Mouse (Mus musculus) hindbrain, embryonic 11.5 days (tissue): Measurements from ENCODE around the gene Acp5. TPM values are rescaled to one million over a fixed set of nuclear protein-coding genes. Genes with fewer than 3 reads are reported as not detected.
"Not testable (repeated sequence)": the region's sequence is repeated elsewhere in the genome, so short reads cannot be mapped to it uniquely, and the experiment has no call there.

Source experiments
- ATAC-seq: fragments of 200-750 bp; cut with Nextera tagmentation; 2 replicates; pipeline ENCODE4 v1.8.0; 2017; ENCODE audit warnings: mild to moderate bottlenecking, moderate TSS enrichment, moderate library complexity; ENCODE audit not compliant: low FRiP score
- DNase-seq: peaks from one replicate; pipeline ENCODE4 v3.0.0-alpha.2; 2015; ENCODE audit warnings: low spot score
- H3K27ac ChIP-seq: fragments of 300-500 bp; sonication (generic); 2 replicates; pipeline ENCODE4 v1.5.1; 2014; ENCODE audit warnings: mild to moderate bottlenecking, low read depth, low read length
- H3K27me3 ChIP-seq: fragments of 300-500 bp; sonication (generic); 2 replicates; pipeline ENCODE4 v1.6.1; 2014; ENCODE audit warnings: mild to moderate bottlenecking, low read length, moderate library complexity, mixed read lengths; ENCODE audit not compliant: control insufficient read depth, insufficient read depth
- H3K36me3 ChIP-seq: fragments of 300-500 bp; sonication (generic); 2 replicates; pipeline ENCODE4 v1.6.1; 2014; ENCODE audit warnings: mild to moderate bottlenecking, low read length, moderate library complexity, mixed read lengths; ENCODE audit not compliant: control insufficient read depth, insufficient read depth
- H3K4me1 ChIP-seq: fragments of 300-500 bp; sonication (generic); replicated peaks from 2 replicates; pipeline ENCODE4 v1.6.1; 2014; ENCODE audit warnings: low read length, mixed read lengths; ENCODE audit not compliant: control insufficient read depth, insufficient read depth
- H3K4me2 ChIP-seq: fragments of 300-500 bp; sonication (generic); replicated peaks from 2 replicates; pipeline ENCODE4 v1.6.1; 2014; ENCODE audit warnings: mild to moderate bottlenecking, low read depth, low read length
- H3K4me3 ChIP-seq: fragments of 300-500 bp; sonication (generic); 2 replicates; pipeline ENCODE4 v1.5.1; 2014; ENCODE audit warnings: low read depth, low read length
- H3K9ac ChIP-seq: fragments of 300-500 bp; sonication (generic); 2 replicates; pipeline ENCODE4 v1.6.1; 2014; ENCODE audit warnings: low read depth, low read length
- H3K9me3 ChIP-seq: fragments of 300-500 bp; sonication (generic); 2 replicates; pipeline ENCODE4 v1.6.1; 2016; ENCODE audit warnings: low read length; ENCODE audit not compliant: control insufficient read depth
- WGBS: fragments of 180-500 bp; shearing (Covaris S2); extraction: QIAGEN DNeasy Blood & Tissue Kit; methylation state at CpG from one replicate; pipeline ENCODE4 v1.1.7; 2014; 5-methylcytosine and 5-hydroxymethylcytosine counted together
- polyA plus RNA-seq: library from polyadenylated mRNA; unstranded; fragments of >200 nt; fragmentation: Nextera tagmentation; extraction: Ambion mirVana; gene quantifications from 2 replicates; pipeline ENCODE4 v1.2.1, GENCODE M21; 2014

Gene Acp5
- polyA plus RNA-seq, 1 experiment from 2014 or later, result 18.7 TPM

GRCm38 (mm10) chr9:22162305-22162704, 26.8 kb upstream of the Acp5 start:
- H3K27me3 ChIP-seq, result no peaks in the 10 kb centered on the region; the same call in 1 of the 2 replicates
- ATAC-seq (no peak), DNase-seq (no peak)
- H3K9ac ChIP-seq, result no peak overlapping the region
- no peak overlapping the region for H3K4me3 ChIP-seq
- no peaks in the 10 kb centered on the region for H3K9me3 ChIP-seq
- H3K4me2 ChIP-seq, result no peak overlapping the region
- H3K27ac ChIP-seq, result no peak overlapping the region
- no peaks in the 10 kb centered on the region for H3K4me1 ChIP-seq
- 87% methylated on average over 9 of the region's 9 CpGs for WGBS
- H3K36me3 ChIP-seq, result no peaks in the 10 kb centered on the region

GRCm38 (mm10) chr9:22161299-22161698, 25.8 kb upstream of the Acp5 start:
- Histone ChIP-seq H3K27ac (no peak overlapping the region), H3K4me1 (no peaks in the 10 kb centered on the region; the same call in 1 of the 2 replicates), H3K27me3 (no peaks in the 10 kb centered on the region; the same call in 1 of the 2 replicates), H3K9me3 (no peaks in the 10 kb centered on the region), H3K4me3 (no peak overlapping the region), H3K36me3 (no peaks in the 10 kb centered on the region), H3K4me2 (no peak overlapping the region), H3K9ac (no peak overlapping the region)
- DNase-seq, result no peak
- WGBS, result 36% methylated on average over 6 of the region's 6 CpGs
- no peak for ATAC-seq

DNA sequence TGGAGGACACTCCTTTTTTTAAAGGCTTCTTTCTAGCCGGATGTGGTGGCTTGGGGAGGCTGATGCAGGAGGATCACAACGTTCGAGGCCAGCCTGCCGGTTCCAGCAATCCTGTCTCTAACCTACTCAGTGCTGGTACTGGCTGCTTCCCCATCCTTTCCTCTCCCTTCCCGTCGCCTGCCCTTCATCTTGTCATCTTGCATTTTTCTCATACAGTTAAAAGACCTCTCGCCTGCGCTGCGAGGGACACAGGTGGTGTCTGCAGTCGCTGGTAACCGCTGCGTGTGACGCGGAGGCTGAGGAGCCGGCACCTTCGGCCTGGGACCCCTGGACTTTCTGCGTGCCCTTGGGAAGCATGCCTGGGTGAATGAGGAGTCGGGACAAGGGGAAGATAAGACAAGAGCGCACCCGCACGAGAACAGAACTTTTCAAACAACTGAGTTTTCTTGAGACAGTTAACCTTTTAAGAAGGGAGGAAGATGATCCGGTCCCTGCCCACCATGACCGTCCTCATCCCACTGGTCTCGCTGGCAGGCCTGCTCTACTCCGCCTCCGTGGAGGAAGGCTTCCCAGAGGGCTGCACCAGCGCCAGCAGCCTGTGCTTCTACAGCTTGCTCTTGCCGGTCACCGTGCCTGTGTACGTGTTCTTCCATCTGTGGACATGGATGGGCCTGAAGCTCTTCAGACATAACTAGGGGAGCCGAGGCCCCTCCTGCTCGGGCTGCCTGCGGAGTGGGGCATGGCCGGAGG, 22.2 kb upstream of the Acp5 start:
- Histone ChIP-seq H3K4me3 (peak overlapping the region; percentile 63), H3K36me3 (no peaks in the 10 kb centered on the region), H3K4me1 (no peaks in the 10 kb centered on the region; the same call in 1 of the 2 replicates), H3K27me3 (no peaks in the 10 kb centered on the region), H3K4me2 (peak overlapping the region; percentile 71), H3K9me3 (no peaks in the 10 kb centered on the region), H3K9ac (peak overlapping the region; percentile 75; the same call in 1 of the 2 replicates), H3K27ac (no peak overlapping the region)
- no peak for DNase-seq
- WGBS, result 66% methylated on average over 34 of the region's 34 CpGs
- no peak for ATAC-seq

DNA sequence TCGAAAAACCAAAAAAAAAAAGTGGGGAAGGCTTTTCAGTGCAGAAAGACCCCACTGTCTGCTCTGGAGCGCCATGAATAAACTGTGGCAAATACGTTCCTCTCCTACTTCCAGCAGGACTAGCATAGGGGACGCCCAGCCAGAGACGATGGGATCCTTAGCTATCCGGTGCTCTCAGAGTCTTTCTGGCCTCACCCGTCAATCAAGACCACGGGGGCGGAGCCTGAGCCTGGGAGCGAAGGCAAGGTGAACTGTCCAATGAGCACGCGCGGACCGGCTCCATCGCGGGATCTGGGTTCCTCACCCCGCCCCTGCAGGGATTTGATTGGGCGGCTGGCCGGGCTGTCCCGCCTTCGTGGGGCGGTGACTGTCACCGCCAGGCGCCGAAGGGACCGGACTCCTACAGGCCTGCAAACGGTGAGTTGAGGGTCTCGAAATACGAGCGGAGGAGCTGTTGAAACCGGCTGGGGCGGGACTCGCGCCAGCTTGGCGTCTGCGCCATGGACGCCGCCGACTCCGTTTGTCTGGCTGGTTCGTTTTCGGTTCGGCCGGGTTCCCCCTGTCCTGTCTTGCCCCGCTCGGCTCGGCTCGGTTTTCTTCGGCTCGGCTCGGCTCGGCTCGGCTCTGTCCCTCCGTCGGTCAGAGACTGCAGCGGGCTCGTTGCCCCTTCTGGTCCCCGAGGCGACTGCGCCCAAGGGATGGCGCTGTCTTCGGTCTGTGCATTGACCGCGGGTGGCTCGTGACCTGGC, 21.2 kb upstream of the Acp5 start, which contains the start of gene Pigyl:
Gene Pigyl, plus strand, starts transcription at position 350 of the 749 bp plus-strand sequence.
- ATAC-seq, result peak; percentile 99
- Histone ChIP-seq H3K4me1 (no peaks in the 10 kb centered on the region; the same call in 1 of the 2 replicates), H3K4me3 (peak within 1 kb of the TSS; percentile 63), H3K4me2 (peak within 1 kb of the TSS; percentile 71), H3K27ac (peak within 1 kb of the TSS; percentile 51; the same call in 1 of the 2 replicates), H3K36me3 (no peaks in the 10 kb centered on the region), H3K9me3 (no peaks in the 10 kb centered on the region), H3K27me3 (no peaks in the 10 kb centered on the region), H3K9ac (peak within 1 kb of the TSS; percentile 75)
- peak; percentile 100 for DNase-seq
- WGBS, result 1% methylated on average over 61 of the region's 65 CpGs

DNA sequence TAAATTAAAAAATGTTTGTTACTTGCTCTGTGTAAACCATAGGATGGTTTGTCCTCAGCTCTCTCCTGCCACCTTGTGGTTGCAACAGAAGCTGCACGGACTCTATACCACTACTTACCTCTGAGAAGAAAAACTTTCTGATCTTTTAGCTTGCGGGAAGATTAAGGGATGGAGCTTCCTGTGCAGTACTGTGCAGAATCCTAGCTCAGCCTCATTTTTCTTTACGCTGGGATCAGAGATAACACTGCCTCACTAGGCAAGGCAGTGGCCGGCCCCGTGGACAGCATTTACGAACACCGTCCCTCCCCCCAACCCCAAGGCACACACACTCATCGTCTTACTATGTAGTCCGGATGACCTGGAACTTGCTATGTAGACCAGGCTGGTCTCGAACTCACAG, 20.1 kb upstream of the Acp5 start:
- H3K4me1 ChIP-seq, result no peaks in the 10 kb centered on the region; the same call in 1 of the 2 replicates
- no peak overlapping the region for H3K9ac ChIP-seq
- H3K27me3 ChIP-seq, result no peaks in the 10 kb centered on the region
- H3K4me2 ChIP-seq, result 0 out of 2 replicates have a peak overlapping the region, but pooled peaks have one; percentile 14
- H3K9me3 ChIP-seq, result no peaks in the 10 kb centered on the region
- ATAC-seq (peak; percentile 5; the same call in 1 of the 2 replicates), DNase-seq (peak; percentile 80)
- H3K27ac ChIP-seq, result no peak overlapping the region
- no peak overlapping the region for H3K4me3 ChIP-seq
- H3K36me3 ChIP-seq, result no peaks in the 10 kb centered on the region
- 33% methylated on average over 10 of the region's 10 CpGs for WGBS

GRCm38 (mm10) chr9:22153810-22154209, 18.3 kb upstream of the Acp5 start:
- H3K27me3 ChIP-seq, result no peaks in the 10 kb centered on the region
- H3K9ac ChIP-seq, result no peak overlapping the region
- 92% methylated on average over 3 of the region's 3 CpGs for WGBS
- H3K4me2 ChIP-seq, result no peak overlapping the region
- ATAC-seq (no peak), DNase-seq (no peak)
- no peaks in the 10 kb centered on the region for H3K36me3 ChIP-seq
- H3K4me1 ChIP-seq, result no peaks in the 10 kb centered on the region; the same call in 1 of the 2 replicates
- no peak overlapping the region for H3K4me3 ChIP-seq
- no peaks in the 10 kb centered on the region for H3K9me3 ChIP-seq
- no peak overlapping the region for H3K27ac ChIP-seq

- DNase-seq, result no peak
- no peak overlapping the region for H3K9ac ChIP-seq
- no peaks in the 10 kb centered on the region for H3K4me1 ChIP-seq
- H3K27ac ChIP-seq, result no peak overlapping the region
- no peaks in the 10 kb centered on the region for H3K36me3 ChIP-seq
- ATAC-seq, result no peak
- 95% methylated on average over 2 of the region's 2 CpGs for WGBS
- H3K4me3 ChIP-seq, result no peak overlapping the region
- no peak overlapping the region for H3K4me2 ChIP-seq
- H3K9me3 ChIP-seq, result no peaks in the 10 kb centered on the region
- H3K27me3 ChIP-seq, result no peaks in the 10 kb centered on the region
Measured at GRCm38 (mm10) chr9:22150946-22151345, 15.4 kb upstream of the Acp5 start.

- WGBS, result 90% methylated on average over 7 of the region's 7 CpGs
- not testable (repeated sequence) for H3K9ac ChIP-seq, H3K27me3 ChIP-seq, H3K4me2 ChIP-seq, H3K27ac ChIP-seq, DNase-seq, H3K4me3 ChIP-seq, H3K4me1 ChIP-seq, H3K36me3 ChIP-seq, ATAC-seq, H3K9me3 ChIP-seq
Measured at GRCm38 (mm10) chr9:22150249-22150693, 14.8 kb upstream of the Acp5 start.
